20 mouse cellular contexts compared by ENCODE assay signal in the genomic region with DNA sequence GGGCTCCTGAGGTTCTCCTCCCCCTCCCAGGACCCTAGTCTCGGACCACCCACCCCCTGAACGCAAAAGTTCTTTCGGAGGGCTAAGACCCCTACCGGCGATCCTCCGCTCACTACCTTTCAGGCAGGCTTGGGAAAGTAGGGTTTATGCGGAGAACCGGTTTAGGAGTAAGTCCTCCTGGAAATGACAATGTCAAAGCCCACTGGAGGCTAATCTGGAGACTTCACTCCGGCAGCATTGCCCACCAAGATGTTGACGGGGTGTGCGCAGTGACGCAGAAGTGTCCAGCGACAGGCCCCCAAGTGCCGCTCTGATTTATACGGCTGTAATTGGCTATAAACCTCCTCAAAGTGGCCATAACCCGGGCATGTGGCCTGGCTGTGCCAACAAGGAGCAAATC. TPM values are rescaled to one million over a fixed set of nuclear protein-coding genes. Genes with fewer than 3 reads are reported as not detected.
DNase-seq lines count a peak whose midpoint lies in the region; ATAC-seq lines count a peak whose summit lies in the region.
"Had no signal": no experiment of that assay in that cellular context is flagged by ENCODE, and none has a peak within 500 bp of the region (broad histone marks: within the 10 kb centered on the region; RNA-seq: fewer than 3 reads in every experiment).

No protein-coding gene starts in this region.

- no peaks in the 10 kb centered on the region for H3K36me3 ChIP-seq in heart, embryonic 15.5 days
- no peaks in the 10 kb centered on the region for H3K36me3 ChIP-seq in midbrain, embryonic 12.5 days
- H3K36me3 ChIP-seq in midbrain, embryonic 14.5 days (ENCODE audit: control insufficient read depth, insufficient read depth, low read length): no peaks in the 10 kb centered on the region
- no peaks in the 10 kb centered on the region for H3K36me3 ChIP-seq in limb, embryonic 10.5 days
- H3K36me3 ChIP-seq: embryonic facial prominence, embryonic 15.5 days; lung, embryonic 15.5 days had no signal

- no peak for ATAC-seq in heart, embryonic 15.5 days (replicated peaks; ENCODE audit: insufficient number of reproducible peaks, insufficient read depth, low FRiP score, low read depth)
- ATAC-seq in midbrain, embryonic 12.5 days (ENCODE audit: low FRiP score, low read depth): no peak
- ATAC-seq in midbrain, embryonic 14.5 days (ENCODE audit: low FRiP score, low TSS enrichment): no peak
- ATAC-seq in CD4-positive, CD25-positive, alpha-beta regulatory T cell, adult 4 months: no peak
- no peak for ATAC-seq in inflammation-experienced regulatory T-cells, adult 6 months
- ATAC-seq: forebrain, embryonic 14.5 days; hindbrain, postnatal 0 days had no signal

- no peak overlapping the region for H3K9ac ChIP-seq in heart, embryonic 15.5 days
- no peak overlapping the region for H3K9ac ChIP-seq in midbrain, embryonic 12.5 days (replicated peaks)
- no peak overlapping the region for H3K9ac ChIP-seq in midbrain, embryonic 14.5 days (replicated peaks; ENCODE audit: low read length)
- H3K9ac ChIP-seq: embryonic facial prominence, embryonic 15.5 days; lung, embryonic 15.5 days had no signal

- no peaks in the 10 kb centered on the region for H3K9me3 ChIP-seq in heart, embryonic 15.5 days (replicated peaks)
- H3K9me3 ChIP-seq in midbrain, embryonic 12.5 days: no peaks in the 10 kb centered on the region
- H3K9me3 ChIP-seq in midbrain, embryonic 14.5 days (ENCODE audit: control insufficient read depth, low read length): no peaks in the 10 kb centered on the region
- H3K9me3 ChIP-seq in limb, embryonic 10.5 days (replicated peaks): no peaks in the 10 kb centered on the region
- H3K9me3 ChIP-seq: embryonic facial prominence, embryonic 15.5 days; lung, embryonic 15.5 days had no signal

- intact Hi-C loops in heart, postnatal 14 days (cut with DNase I): no loop called here

- no peak for DNase-seq in heart, postnatal 14 days
- no peak for DNase-seq in midbrain, embryonic 14.5 days
- DNase-seq in limb, embryonic 10.5 days (ENCODE audit: low spot score): peak; percentile 69
- DNase-seq: adrenal gland, postnatal 14 days; cerebellum, adult 9-11 months; gastrocnemius, adult 2 months; kidney, postnatal 14 days; layer of hippocampus, postnatal 36 days; left cerebral cortex, postnatal 4 days had no signal

- under 1% methylated on average over 16 of the region's 16 CpGs for WGBS in heart, embryonic 15.5 days
- WGBS in midbrain, embryonic 12.5 days: 1% methylated on average over 16 of the region's 16 CpGs
- WGBS in midbrain, embryonic 14.5 days: under 1% methylated on average over 16 of the region's 16 CpGs
- WGBS in limb, embryonic 10.5 days: 0% methylated on average over 16 of the region's 16 CpGs

- H3K4me3 ChIP-seq in heart, embryonic 15.5 days: peak overlapping the region; percentile 18; the same call in 1 of the 2 replicates
- peak overlapping the region; percentile 20; the same call in 1 of the 2 replicates for H3K4me3 ChIP-seq in midbrain, embryonic 12.5 days
- no peak overlapping the region for H3K4me3 ChIP-seq in midbrain, embryonic 14.5 days (replicated peaks; ENCODE audit: low read depth, low read length)
- H3K4me3 ChIP-seq in limb, embryonic 10.5 days: peak overlapping the region; percentile 30
- H3K4me3 ChIP-seq: embryonic facial prominence, embryonic 15.5 days; gastrocnemius, adult 2 months; lung, embryonic 15.5 days had no signal

- H3K27ac ChIP-seq in heart, embryonic 15.5 days: no peak overlapping the region
- H3K27ac ChIP-seq in midbrain, embryonic 12.5 days (replicated peaks): no peak overlapping the region
- no peak overlapping the region for H3K27ac ChIP-seq in midbrain, embryonic 14.5 days (replicated peaks; ENCODE audit: low read depth, low read length)
- no peak overlapping the region for H3K27ac ChIP-seq in limb, embryonic 10.5 days
- H3K27ac ChIP-seq: embryonic facial prominence, embryonic 15.5 days; gastrocnemius, adult 2 months; hindbrain, postnatal 0 days; lung, embryonic 15.5 days had no signal

- peaks cover 100% of the 10 kb centered on the region for H3K27me3 ChIP-seq in heart, embryonic 15.5 days
- H3K27me3 ChIP-seq in midbrain, embryonic 12.5 days: peaks cover 100% of the 10 kb centered on the region
- H3K27me3 ChIP-seq in midbrain, embryonic 14.5 days (ENCODE audit: control insufficient read depth, insufficient read depth, low read length): peaks cover 99% of the 10 kb centered on the region
- peaks cover 100% of the 10 kb centered on the region for H3K27me3 ChIP-seq in limb, embryonic 10.5 days (ENCODE audit: low read depth, poor library complexity, severe bottlenecking)

- peaks cover 28% of the 10 kb centered on the region for H3K4me1 ChIP-seq in heart, embryonic 15.5 days (replicated peaks)
- H3K4me1 ChIP-seq in midbrain, embryonic 12.5 days: peaks cover 11% of the 10 kb centered on the region; the same call in 1 of the 2 replicates
- H3K4me1 ChIP-seq in midbrain, embryonic 14.5 days (ENCODE audit: control insufficient read depth, insufficient read depth, low read length): 0 out of 2 replicates have a peak, but pooled peaks cover 2% of the 10 kb centered on the region
- H3K4me1 ChIP-seq in limb, embryonic 10.5 days: peaks cover 67% of the 10 kb centered on the region

- H3K4me2 ChIP-seq in heart, embryonic 15.5 days: no peak overlapping the region
- peak overlapping the region; percentile 9; the same call in 1 of the 2 replicates for H3K4me2 ChIP-seq in midbrain, embryonic 12.5 days (replicated peaks)
- H3K4me2 ChIP-seq in midbrain, embryonic 14.5 days (ENCODE audit: low read length): no peak overlapping the region
- H3K4me2 ChIP-seq: embryonic facial prominence, embryonic 15.5 days; lung, embryonic 15.5 days had no signal

RNA-seq across cellular contexts. Expression of a gene that starts 1.9 kb away (rescaled TPM):
- polyA plus RNA-seq in heart, embryonic 15.5 days (2015; fragmentation: Nextera tagmentation; extraction: Ambion mirVana): not detected in 2 replicates
- not detected for total RNA-seq in heart, postnatal 14 days (2021)
- polyA plus RNA-seq in midbrain, embryonic 12.5 days (2016; fragmentation: Nextera tagmentation; extraction: Ambion mirVana): not detected in 2 replicates
- not detected in 2 replicates for polyA plus RNA-seq in midbrain, embryonic 14.5 days (2014; fragmentation: Nextera tagmentation; extraction: Ambion mirVana)
- polyA plus RNA-seq in limb, embryonic 10.5 days (2016; fragmentation: Nextera tagmentation; extraction: Ambion mirVana): 0.06 and 0.16 TPM in 2 replicates
- not detected for polyA plus RNA-seq in CD4-positive, CD25-positive, alpha-beta regulatory T cell, adult 4 months (2017; shearing (Covaris generic))
- not detected for polyA plus RNA-seq in inflammation-experienced regulatory T-cells, adult 6 months (2017; shearing (Covaris generic))
- total RNA-seq: adrenal gland, postnatal 14 days; gastrocnemius, adult 2 months; hindbrain, postnatal 0 days; layer of hippocampus, postnatal 36 days; left cerebral cortex, postnatal 4 days; megakaryocyte, adult 5-6 weeks had no signal
- polyA plus RNA-seq: embryonic facial prominence, embryonic 15.5 days; forebrain, embryonic 14.5 days; heart, embryonic 14.5 days; hindbrain, postnatal 0 days; lung, embryonic 15.5 days; testis, adult 2 months had no signal

RNA-seq across cellular contexts. Expression of a gene that starts 17.1 kb away (rescaled TPM):
- not detected in 2 replicates for polyA plus RNA-seq in heart, embryonic 15.5 days (2015; fragmentation: Nextera tagmentation; extraction: Ambion mirVana)
- total RNA-seq in heart, postnatal 14 days (2021): not detected
- polyA plus RNA-seq in midbrain, embryonic 12.5 days (2016; fragmentation: Nextera tagmentation; extraction: Ambion mirVana): not detected in 2 replicates
- not detected in 2 replicates for polyA plus RNA-seq in midbrain, embryonic 14.5 days (2014; fragmentation: Nextera tagmentation; extraction: Ambion mirVana)
- not detected in 2 replicates for polyA plus RNA-seq in limb, embryonic 10.5 days (2016; fragmentation: Nextera tagmentation; extraction: Ambion mirVana)
- polyA plus RNA-seq in CD4-positive, CD25-positive, alpha-beta regulatory T cell, adult 4 months (2017; shearing (Covaris generic)): not detected
- not detected for polyA plus RNA-seq in inflammation-experienced regulatory T-cells, adult 6 months (2017; shearing (Covaris generic))
- total RNA-seq: gastrocnemius, adult 2 months; hindbrain, postnatal 0 days; layer of hippocampus, postnatal 36 days; left cerebral cortex, postnatal 4 days; megakaryocyte, adult 5-6 weeks had no signal
- polyA plus RNA-seq: embryonic facial prominence, embryonic 15.5 days; forebrain, embryonic 14.5 days; heart, embryonic 14.5 days; hindbrain, postnatal 0 days; lung, embryonic 15.5 days; testis, adult 2 months had no signal

RNA-seq across cellular contexts. Expression of a gene that starts 35.4 kb away (rescaled TPM):
- not detected in 2 replicates for polyA plus RNA-seq in heart, embryonic 15.5 days (2015; fragmentation: Nextera tagmentation; extraction: Ambion mirVana)
- total RNA-seq in heart, postnatal 14 days (2021): not detected
- not detected in 2 replicates for polyA plus RNA-seq in midbrain, embryonic 12.5 days (2016; fragmentation: Nextera tagmentation; extraction: Ambion mirVana)
- polyA plus RNA-seq in midbrain, embryonic 14.5 days (2014; fragmentation: Nextera tagmentation; extraction: Ambion mirVana): not detected in 2 replicates
- polyA plus RNA-seq in limb, embryonic 10.5 days (2016; fragmentation: Nextera tagmentation; extraction: Ambion mirVana): not detected in 2 replicates
- not detected for polyA plus RNA-seq in CD4-positive, CD25-positive, alpha-beta regulatory T cell, adult 4 months (2017; shearing (Covaris generic))
- polyA plus RNA-seq in inflammation-experienced regulatory T-cells, adult 6 months (2017; shearing (Covaris generic)): not detected
- total RNA-seq: adrenal gland, postnatal 14 days; gastrocnemius, adult 2 months; hindbrain, postnatal 0 days; layer of hippocampus, postnatal 36 days; left cerebral cortex, postnatal 4 days; megakaryocyte, adult 5-6 weeks had no signal
- polyA plus RNA-seq: embryonic facial prominence, embryonic 15.5 days; forebrain, embryonic 14.5 days; heart, embryonic 14.5 days; hindbrain, postnatal 0 days; lung, embryonic 15.5 days; testis, adult 2 months had no signal
